Mouse (Mus musculus) limb, embryonic 11.5 days (tissue): ENCODE data around the gene Cacna1i. TPM values are rescaled to one million over a fixed set of nuclear protein-coding genes. Genes with fewer than 3 reads are reported as not detected.

Source experiments
- ATAC-seq: fragments of 200-750 bp; cut with Nextera tagmentation; 2 replicates; pipeline ENCODE4 v1.8.0; 2017; ENCODE audit warnings: low read depth; ENCODE audit not compliant: insufficient number of reproducible peaks, low FRiP score, low TSS enrichment
- DNase-seq: peaks from one replicate; pipeline ENCODE4 v3.0.0-alpha.2; 2015; ENCODE audit warnings: low spot score
- H3K27ac ChIP-seq: fragments of 300-500 bp; sonication (generic); replicated peaks from 2 replicates; pipeline ENCODE4 v1.5.1; 2014; ENCODE audit warnings: low read depth, mild to moderate bottlenecking, low read length
- H3K27me3 ChIP-seq: fragments of 300-500 bp; sonication (generic); 2 replicates; pipeline ENCODE4 v1.6.1; 2014; ENCODE audit warnings: mild to moderate bottlenecking, low read length, mixed read lengths; ENCODE audit not compliant: control insufficient read depth, insufficient read depth
- H3K36me3 ChIP-seq: fragments of 300-500 bp; sonication (generic); 2 replicates; pipeline ENCODE4 v1.6.1; 2014; ENCODE audit warnings: mild to moderate bottlenecking, low read length, moderate library complexity, mixed read lengths; ENCODE audit not compliant: control insufficient read depth, insufficient read depth
- H3K4me1 ChIP-seq: fragments of 300-500 bp; sonication (generic); 2 replicates; pipeline ENCODE4 v1.6.1; 2014; ENCODE audit warnings: low read length, mixed read lengths; ENCODE audit not compliant: control insufficient read depth, insufficient read depth
- H3K4me2 ChIP-seq: fragments of 300-500 bp; sonication (generic); 2 replicates; pipeline ENCODE4 v1.6.1; 2014; ENCODE audit warnings: low read depth, mild to moderate bottlenecking, moderate library complexity; ENCODE audit not compliant: severe bottlenecking
- H3K4me3 ChIP-seq: fragments of 300-500 bp; sonication (generic); 2 replicates; pipeline ENCODE4 v1.5.1; 2014; ENCODE audit warnings: low read depth, low read length
- H3K9ac ChIP-seq: fragments of 300-500 bp; sonication (generic); 2 replicates; pipeline ENCODE4 v1.6.1; 2014; ENCODE audit warnings: mild to moderate bottlenecking, low read length
- H3K9me3 ChIP-seq: fragments of 300-500 bp; sonication (generic); 2 replicates; pipeline ENCODE4 v1.6.1; 2016; ENCODE audit warnings: low read length; ENCODE audit not compliant: control insufficient read depth
- whole genome bisulfite sequencing: fragments of 180-500 bp; shearing (Covaris S2); extraction: QIAGEN DNeasy Blood & Tissue Kit; methylation state at CpG from one replicate; pipeline ENCODE4 v1.1.7; 2014; 5-methylcytosine and 5-hydroxymethylcytosine counted together
- polyA plus RNA-seq: library from polyadenylated mRNA; unstranded; fragments of >200 nt; fragmentation: Nextera tagmentation; extraction: Ambion mirVana; gene quantifications from 2 replicates; pipeline ENCODE4 v1.2.1, GENCODE M21; 2014

Gene Cacna1i
- polyA plus RNA-seq, 1 experiment from 2014 or later: not detected

GRCm38 (mm10) chr15:80358798-80359197, 71.8 kb downstream of the Cacna1i start:
- H3K27ac ChIP-seq: no peak overlapping the region
- no peak for DNase-seq
- no peaks in the 10 kb centered on the region for H3K4me1 ChIP-seq
- 93% methylated on average over 19 of the region's 19 CpGs for WGBS
- no peak for ATAC-seq
- H3K9me3 ChIP-seq: no peaks in the 10 kb centered on the region
- no peak overlapping the region for H3K9ac ChIP-seq
- no peaks in the 10 kb centered on the region for H3K36me3 ChIP-seq
- no peak overlapping the region for H3K4me3 ChIP-seq
- no peaks in the 10 kb centered on the region for H3K27me3 ChIP-seq
- no peak overlapping the region for H3K4me2 ChIP-seq

- no peaks in the 10 kb centered on the region for H3K9me3 ChIP-seq
- H3K4me3 ChIP-seq: no peak overlapping the region
- no peaks in the 10 kb centered on the region for H3K27me3 ChIP-seq
- ATAC-seq: no peak
- H3K4me2 ChIP-seq: no peak overlapping the region
- 90% methylated on average over 15 of the region's 15 CpGs for WGBS
- no peak for DNase-seq
- no peaks in the 10 kb centered on the region for H3K36me3 ChIP-seq
- no peak overlapping the region for H3K9ac ChIP-seq
- H3K4me1 ChIP-seq: peaks cover 4% of the 10 kb centered on the region; the same call in 1 of the 2 replicates
- no peak overlapping the region for H3K27ac ChIP-seq
Measured at GRCm38 (mm10) chr15:80361780-80362508, 74.9 kb downstream of the Cacna1i start.

GRCm38 (mm10) chr15:80362509-80363172, 75.6 kb downstream of the Cacna1i start:
- no peaks in the 10 kb centered on the region for H3K36me3 ChIP-seq
- H3K27ac ChIP-seq: no peak overlapping the region
- H3K9ac ChIP-seq: no peak overlapping the region
- H3K9me3 ChIP-seq: no peaks in the 10 kb centered on the region
- WGBS: 55% methylated on average over 8 of the region's 8 CpGs
- ATAC-seq: no peak
- peaks cover 5% of the 10 kb centered on the region; the same call in 1 of the 2 replicates for H3K4me1 ChIP-seq
- H3K4me2 ChIP-seq: no peak overlapping the region
- H3K27me3 ChIP-seq: no peaks in the 10 kb centered on the region
- H3K4me3 ChIP-seq: no peak overlapping the region
- no peak for DNase-seq

GRCm38 (mm10) chr15:80363821-80364715, 77.0 kb downstream of the Cacna1i start:
- Histone ChIP-seq H3K4me2 (no peak overlapping the region), H3K27ac (no peak overlapping the region), H3K4me1 (peaks cover 5% of the 10 kb centered on the region; the same call in 1 of the 2 replicates), H3K9me3 (no peaks in the 10 kb centered on the region), H3K4me3 (no peak overlapping the region), H3K9ac (no peak overlapping the region), H3K36me3 (no peaks in the 10 kb centered on the region), H3K27me3 (no peaks in the 10 kb centered on the region)
- DNase-seq (no peak), ATAC-seq (no peak)
- 70% methylated on average over 13 of the region's 13 CpGs for WGBS

- Histone ChIP-seq H3K27me3 (no peaks in the 10 kb centered on the region), H3K4me2 (no peak overlapping the region), H3K9ac (no peak overlapping the region; the same call in 1 of the 2 replicates), H3K9me3 (no peaks in the 10 kb centered on the region), H3K27ac (no peak overlapping the region), H3K4me3 (no peak overlapping the region), H3K36me3 (no peaks in the 10 kb centered on the region), H3K4me1 (peaks cover 5% of the 10 kb centered on the region; the same call in 1 of the 2 replicates)
- 0 out of 2 replicates have a peak, but pooled peaks have one; percentile 6 for ATAC-seq
- peak; percentile 72 for DNase-seq
- 15% methylated on average over 16 of the region's 16 CpGs for WGBS
Measured at GRCm38 (mm10) chr15:80366899-80367298, 79.9 kb downstream of the Cacna1i start.

- Histone ChIP-seq H3K27me3 (no peaks in the 10 kb centered on the region), H3K36me3 (no peaks in the 10 kb centered on the region), H3K9ac (no peak overlapping the region), H3K4me1 (no peaks in the 10 kb centered on the region), H3K4me3 (no peak overlapping the region), H3K9me3 (no peaks in the 10 kb centered on the region), H3K27ac (no peak overlapping the region), H3K4me2 (no peak overlapping the region)
- DNase-seq (no peak), ATAC-seq (no peak)
- WGBS: 83% methylated on average over 9 of the region's 9 CpGs
Measured at GRCm38 (mm10) chr15:80373219-80373964, 86.4 kb downstream of the Cacna1i start.

- 86% methylated on average over 4 of the region's 5 CpGs for WGBS
- Histone ChIP-seq H3K9me3 (no peaks in the 10 kb centered on the region), H3K27me3 (no peaks in the 10 kb centered on the region), H3K4me1 (no peaks in the 10 kb centered on the region), H3K4me3 (no peak overlapping the region), H3K27ac (no peak overlapping the region), H3K9ac (no peak overlapping the region), H3K36me3 (no peaks in the 10 kb centered on the region), H3K4me2 (no peak overlapping the region)
- DNase-seq (no peak), ATAC-seq (no peak)
Measured at GRCm38 (mm10) chr15:80374854-80375253, 87.8 kb downstream of the Cacna1i start.
